Mouse (Mus musculus) adrenal gland, postnatal 10 days (tissue): ENCODE results near the gene Scube3. TPM values are rescaled to one million over a fixed set of nuclear protein-coding genes. Genes with fewer than 3 reads are reported as not detected.
A peak's percentile ranks its signal among the peaks of the same experiment; 100 is the strongest.

Source experiments
- DNase-seq: peaks from one replicate; pipeline ENCODE4 v3.0.0; 2021; ENCODE audit warnings: mixed read lengths
- total RNA-seq, 2 experiments: library from RNA; stranded (reverse); gene quantifications; 2 replicates each; pipeline ENCODE4 v1.2.3; 2021

Scube3 gene
- total RNA-seq, 2 experiments from 2014 or later: 14.4 to 15.2 TPM

DNA sequence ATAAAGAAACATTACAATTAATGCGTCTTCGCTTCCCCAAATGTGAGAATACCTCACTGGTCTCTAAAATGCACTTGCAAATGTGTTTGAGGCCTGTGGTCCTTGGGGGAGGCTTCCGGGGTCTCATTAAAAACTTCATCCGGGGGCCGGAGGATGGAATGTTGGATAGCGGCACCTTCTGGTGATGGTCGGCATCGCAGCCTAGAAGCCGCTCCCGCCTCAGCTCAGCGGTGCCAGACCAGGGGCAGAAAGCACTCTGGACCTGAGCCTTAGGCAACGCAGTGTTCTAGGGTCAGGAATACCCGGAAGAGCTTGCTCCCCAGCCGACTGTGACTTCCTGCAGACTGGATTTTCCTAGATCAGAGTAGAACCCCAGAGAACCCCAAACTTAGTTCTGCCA lies 8.7 kb upstream of the Scube3 start:
- peak; percentile 80 for DNase-seq

DNA sequence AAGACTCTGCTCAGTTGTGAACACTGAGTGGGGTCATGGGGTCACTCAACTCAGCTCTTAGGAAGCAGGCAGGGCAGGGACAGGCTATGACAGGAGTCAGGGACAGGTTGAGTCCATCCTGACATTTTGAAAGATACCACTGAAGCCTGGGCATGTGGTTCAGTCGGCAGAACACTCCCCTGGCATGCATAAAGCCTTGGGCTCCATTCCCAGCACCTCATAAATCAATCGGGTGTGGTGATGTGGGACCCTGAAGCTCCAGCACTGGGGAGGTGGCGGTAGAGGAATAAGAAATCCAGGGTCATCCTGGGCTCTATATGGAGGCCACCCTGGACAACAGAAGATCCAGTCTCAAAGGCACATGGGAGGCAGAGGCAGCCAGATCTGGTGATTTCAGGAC lies 6.4 kb upstream of the Scube3 start:
- peak; percentile 80 for DNase-seq

DNA sequence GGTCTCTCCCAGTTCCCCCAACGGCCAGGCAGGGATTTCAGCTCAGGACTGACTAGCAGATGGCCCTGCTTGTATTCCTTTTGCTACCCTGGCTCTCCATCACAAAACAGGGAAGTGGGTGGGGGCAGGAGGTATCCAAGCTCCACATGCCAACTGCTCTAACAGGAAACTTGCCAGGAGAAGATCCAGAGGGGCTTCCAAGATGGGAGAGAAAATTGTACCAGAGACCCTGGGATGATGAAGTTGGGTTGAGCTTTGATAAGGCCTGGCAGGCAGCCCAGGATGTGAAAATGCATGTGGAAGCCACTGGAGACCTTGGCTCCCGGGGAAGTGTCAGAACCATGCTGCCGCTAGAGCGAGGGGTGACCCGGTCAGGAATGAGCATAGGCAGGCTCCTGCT lies 5.7 kb upstream of the Scube3 start:
- DNase-seq: peak; percentile 64

DNA sequence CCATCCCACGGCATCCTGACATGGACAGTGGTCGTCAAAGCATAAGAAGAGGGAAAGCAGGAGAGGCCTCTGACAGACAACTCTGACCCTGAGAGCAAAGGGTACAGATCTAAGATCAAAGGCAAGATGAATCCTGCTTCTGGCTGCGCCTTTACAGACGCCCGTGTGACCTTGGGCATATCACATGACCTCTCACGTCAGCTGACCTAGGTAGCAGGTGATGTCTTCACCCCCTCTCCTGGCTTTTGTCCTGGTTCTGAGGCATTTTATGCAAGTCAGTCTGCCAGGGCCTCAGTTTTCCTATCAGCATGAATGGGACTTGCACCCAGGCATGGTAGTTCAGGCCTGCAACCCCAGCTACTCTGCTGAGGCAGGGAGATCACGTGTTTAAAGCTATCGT lies 3.9 kb upstream of the Scube3 start:
- no peak for DNase-seq

DNA sequence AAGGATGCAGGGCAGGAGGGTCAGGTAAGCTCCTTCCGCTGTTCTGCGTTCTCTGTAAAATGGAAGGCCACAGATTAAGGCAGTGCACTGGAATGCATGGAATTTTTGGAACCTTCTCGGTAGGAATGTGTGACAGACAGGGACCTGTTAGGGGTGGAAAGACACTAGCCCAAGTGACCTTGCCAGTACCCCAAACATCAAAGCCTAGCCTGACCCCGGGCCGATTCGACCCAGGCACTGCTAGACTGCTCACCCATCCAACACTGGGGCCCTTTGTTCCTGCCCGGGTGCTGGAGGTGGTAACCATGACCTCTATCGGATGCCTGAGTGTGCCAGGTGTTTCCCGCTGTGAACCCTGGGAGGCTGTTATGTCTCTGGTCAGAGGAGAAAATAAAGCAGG lies 3.3 kb upstream of the Scube3 start:
- no peak for DNase-seq

DNA sequence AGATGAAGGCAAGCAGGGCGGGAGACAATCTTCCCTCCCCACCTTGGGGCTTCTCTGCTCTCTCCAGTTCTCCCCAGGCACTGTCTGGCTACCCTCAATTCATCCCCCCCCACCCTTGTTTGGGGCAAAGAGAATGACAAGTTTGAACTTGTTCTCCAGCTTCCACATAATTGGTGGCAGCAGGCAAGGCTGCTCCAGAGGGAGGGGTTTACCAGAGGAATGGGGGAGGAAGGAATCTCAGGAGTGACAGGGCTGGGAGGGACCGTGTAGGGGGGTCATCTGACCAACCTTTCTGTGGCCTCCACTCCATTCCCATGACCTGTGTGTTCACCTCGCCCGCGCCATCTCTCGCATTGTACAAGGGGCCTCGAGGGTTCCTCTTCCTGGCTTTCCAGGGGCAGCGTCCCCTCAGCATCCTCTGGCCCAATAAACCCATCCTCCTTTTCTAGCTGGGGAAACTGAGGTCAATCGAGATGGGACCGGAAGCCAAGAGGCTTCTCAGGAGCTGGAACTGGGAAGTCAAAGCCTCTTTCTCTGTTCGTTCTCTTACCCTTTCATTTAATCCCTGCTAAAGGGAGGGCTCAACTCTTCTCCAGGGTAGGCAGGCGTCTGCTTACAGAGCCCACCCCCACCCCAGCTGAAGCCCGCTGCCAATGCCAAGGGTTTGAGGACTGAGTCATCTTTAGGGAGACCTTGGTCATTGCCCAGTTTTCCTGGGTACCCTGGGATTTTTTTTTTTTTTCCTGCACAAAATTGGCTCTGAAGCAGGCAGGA lies 1.3 kb upstream of the Scube3 start:
- DNase-seq: peak; percentile 52

DNA sequence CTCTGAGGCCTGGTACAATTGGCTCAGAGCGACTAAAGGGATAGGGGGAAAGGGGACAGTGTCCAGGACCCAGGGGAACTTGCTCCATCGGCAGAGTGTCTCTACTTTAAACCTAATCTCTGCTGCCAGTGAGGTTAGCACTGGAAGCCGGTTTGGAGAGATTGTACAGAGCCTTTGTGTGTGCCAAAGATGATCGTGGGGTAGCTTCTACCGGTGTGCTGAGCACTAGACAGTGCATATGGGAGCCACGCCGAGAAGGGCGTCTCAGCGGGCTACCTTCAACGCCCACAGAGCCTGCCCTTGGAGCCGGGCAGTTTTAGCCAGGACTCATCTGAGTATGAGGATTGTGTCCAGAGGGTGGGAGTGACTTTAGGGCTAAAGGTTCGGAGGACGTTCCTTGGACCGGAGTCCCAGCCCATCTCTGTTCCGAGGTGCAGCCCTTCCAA lies 713 bp upstream of the Scube3 start:
- no peak for DNase-seq

DNA sequence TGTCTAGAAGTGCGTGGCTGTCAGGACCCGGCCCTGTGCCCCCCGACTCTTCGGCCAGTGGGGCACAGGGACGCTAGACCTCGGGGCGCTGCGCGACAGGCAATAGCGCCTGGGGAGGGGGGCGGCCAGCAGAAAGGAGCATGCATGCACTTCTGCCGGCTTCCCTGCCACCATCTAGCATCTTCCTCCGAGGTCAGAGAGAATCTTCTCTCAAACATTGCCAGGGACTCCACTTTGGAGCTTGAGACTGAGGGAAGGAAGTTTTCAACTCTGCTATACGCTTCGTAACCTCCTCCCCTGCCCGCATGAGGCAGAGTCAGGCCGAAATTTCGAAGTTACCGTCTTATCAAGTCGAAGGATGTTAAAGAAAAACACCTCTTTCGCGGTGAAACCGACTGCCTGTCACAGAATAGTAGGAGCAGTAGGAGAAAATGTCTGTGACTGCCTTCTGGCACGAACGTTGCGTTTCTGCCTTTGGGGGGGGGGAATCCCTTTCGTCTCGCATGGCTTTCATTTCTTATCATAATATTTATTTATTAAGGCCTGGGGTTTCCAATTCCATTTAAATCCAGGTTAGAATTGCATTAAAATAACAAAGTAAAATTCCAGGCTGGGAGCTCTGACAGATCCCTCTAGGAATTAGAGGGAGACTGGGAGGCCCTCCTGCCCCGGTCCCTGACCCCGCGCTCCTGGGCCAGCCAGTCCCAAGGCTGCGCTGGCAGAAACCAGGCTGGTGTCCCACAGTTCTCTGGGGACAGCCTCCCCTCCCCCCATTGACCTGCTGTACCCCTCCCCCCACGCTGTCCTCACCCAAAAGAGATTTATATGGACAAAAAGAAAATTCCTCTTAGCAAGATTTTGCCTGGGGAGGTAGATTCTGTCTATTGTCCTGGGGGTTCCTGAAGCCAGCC lies 1.0 kb downstream of the Scube3 start:
- peak; percentile 41 for DNase-seq

DNA sequence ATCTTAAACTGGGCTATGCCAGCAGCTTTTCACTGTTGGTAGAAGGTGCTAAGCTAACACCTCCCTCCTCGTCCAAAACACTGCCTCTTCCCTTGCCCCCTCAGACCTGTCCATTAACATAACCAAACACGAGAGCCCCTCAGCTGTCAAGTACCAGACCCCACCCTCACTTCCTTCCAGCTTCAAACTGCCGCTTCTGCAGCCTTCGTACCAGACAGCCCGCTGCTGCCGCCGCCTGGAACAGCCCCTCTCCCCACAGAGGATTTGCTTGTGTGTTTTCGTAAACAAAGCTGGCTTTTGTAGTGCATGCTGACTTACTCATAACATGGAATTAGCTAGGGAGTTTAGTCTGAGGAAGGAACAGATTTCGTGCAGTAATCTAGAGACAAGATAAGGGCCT lies 1.8 kb downstream of the Scube3 start:
- DNase-seq: no peak

DNA sequence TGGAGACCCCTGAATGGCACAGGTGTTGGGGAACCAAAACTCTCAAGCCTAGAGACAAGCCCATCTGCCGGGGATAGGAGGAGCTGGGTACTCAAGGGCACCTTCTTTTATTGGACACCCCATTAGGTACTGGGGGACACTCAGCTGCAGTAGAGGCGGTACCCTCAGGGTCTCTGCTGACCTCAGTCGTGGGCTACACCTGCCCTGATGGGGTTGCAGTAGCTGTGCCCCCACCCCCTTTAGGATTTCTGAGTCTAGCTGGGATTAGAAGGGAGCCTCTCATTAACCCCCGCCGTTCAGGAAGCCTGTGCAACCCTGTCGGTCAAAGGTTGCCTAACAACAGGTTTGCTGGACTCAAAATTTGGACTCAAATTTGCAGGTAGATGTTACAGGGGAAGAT lies 2.3 kb downstream of the Scube3 start:
- DNase-seq: no peak

DNA sequence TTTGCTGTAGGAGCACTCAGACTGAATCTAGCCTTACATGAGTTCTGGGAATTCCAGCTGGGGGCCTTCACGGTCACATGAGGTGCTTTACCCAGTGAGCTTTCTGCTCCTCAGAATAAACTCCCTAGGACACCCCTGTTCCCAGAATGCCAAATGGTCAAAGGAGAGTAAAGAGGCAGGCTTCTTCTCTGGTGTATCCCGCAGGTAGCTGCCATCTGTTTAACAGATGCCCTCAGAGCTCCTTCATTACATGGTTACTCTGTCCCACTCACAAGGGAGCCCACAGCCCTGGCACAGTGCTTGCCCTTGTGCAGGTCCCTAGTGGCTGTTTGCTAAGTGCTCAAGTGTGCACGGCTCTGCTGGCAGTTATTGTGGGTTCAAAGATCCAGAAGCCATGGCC lies 6.3 kb downstream of the Scube3 start:
- no peak for DNase-seq

DNA sequence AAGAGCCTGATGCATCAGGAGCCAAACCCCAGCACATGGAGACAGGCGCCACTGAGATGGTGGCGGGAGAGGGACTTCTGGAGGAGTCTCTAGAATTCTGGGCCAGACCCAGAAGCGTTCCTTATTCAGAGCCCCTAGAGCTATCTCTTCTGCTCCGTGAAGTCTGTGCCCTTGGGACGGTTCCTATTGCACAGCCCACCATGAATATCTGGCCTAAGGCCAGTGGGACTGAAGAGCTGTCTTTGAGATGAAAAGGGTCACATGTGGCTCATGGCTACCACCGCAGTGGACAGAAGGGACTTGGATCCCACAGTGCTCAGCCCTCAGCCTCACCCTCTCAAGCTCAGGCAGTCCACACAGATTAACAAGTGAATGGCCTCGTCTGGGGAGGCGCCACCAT lies 7.8 kb downstream of the Scube3 start:
- DNase-seq: no peak

DNA sequence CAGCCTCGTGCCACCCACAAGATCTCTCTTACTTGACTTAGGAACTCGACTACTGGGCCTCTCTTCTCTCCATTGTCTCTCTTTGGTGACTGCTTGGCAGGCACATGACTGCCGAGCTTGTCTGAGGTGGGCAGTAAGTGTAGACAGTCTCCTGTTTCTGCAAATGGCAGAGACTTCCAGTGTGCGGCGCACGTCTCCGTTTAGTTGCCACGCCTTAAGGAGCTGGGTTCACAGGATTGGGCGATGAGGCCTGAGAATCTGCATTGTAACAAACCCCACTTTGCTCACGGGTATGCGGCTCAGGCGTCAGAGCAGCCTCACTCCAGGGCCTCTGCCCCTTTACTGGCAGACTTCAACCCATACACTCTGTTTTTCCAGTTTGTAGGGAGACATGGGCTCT lies 8.5 kb downstream of the Scube3 start:
- no peak for DNase-seq

DNA sequence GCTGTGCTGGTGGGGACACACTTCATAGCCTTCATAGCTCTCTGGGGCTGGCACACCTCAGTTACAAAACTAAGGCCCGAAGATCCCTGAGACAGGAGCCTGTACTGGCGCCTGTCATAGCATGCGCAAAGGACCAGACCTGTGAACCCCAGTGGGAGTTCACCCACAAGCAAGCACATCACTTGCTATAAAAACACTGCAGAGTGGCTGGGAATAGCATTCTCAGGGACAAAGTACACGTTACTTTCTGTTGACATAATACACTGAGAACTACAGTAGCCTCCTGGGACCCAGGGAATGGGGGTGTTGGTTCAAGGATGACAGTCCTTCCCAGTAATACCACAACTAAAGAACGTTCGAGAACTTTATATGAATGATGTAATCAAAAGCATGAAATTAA lies 11.2 kb downstream of the Scube3 start:
- DNase-seq: no peak

DNA sequence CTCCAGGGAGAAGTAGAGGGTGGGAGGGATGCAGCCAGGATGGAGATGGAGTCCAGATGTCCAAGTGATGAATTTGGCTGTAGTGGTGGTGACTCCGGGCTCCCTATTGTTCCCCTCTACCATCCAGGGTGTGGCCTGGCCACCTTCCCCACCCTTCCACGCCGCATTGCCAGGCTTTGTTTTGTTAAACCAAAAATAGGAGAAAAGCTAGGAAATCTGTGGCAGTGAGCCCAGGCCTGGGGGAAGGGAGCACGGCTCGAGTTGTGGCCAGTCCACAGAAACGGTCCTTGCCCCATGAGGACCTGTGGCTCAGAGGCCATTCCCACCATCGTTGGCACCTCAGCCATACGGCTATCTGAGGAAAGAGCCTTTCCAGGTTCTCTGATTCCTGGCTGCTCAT lies 13.0 kb downstream of the Scube3 start:
- no peak for DNase-seq

DNA sequence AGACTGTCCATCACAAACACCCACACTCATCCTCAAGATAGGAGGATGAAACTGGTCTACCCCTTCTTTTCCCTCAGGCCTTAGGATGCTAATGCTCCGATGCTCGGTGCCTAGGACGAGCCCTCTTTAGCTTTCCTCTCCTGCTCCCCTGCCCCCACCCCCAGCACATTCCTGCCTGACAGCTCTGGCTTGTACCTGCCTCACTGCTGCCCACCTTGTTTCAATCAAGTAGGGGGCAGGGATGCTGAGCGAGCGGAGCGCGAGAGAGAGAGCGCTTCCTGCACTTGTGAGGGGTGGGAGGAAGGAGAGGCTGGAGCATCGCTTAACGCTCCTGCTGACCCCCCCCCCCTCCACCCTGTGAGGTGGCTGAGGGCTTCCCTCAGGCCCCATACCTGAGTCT lies 18.4 kb downstream of the Scube3 start:
- no peak for DNase-seq

DNA sequence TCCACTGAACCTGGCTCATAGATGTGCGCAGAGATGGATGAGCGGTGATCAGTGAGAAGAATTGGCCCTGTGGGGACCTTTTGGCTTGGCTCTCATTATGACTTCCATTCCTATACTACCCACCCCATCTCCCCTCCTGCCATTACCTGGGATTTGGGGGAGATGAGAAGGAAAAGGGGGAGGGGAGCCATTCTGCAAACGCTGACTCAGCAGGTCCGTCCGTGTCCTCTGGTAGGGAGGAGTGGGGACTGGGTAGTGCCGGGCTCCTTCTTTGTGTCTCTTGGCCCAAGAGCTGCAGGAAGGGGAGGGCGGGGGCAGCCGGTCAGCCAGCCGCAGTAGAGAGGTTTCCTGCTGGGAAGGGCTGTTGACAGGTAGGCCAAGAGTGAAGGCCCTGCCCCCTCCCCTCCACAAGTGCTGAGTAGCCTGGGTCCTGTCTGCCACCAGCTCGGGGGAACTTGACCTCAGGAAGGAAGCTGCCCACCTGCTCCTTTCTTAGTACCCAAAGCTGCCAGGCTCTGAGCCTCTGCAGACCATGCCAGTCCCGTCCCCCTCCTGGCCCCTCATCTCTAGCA lies 19.5 kb downstream of the Scube3 start:
- DNase-seq: no peak

DNA sequence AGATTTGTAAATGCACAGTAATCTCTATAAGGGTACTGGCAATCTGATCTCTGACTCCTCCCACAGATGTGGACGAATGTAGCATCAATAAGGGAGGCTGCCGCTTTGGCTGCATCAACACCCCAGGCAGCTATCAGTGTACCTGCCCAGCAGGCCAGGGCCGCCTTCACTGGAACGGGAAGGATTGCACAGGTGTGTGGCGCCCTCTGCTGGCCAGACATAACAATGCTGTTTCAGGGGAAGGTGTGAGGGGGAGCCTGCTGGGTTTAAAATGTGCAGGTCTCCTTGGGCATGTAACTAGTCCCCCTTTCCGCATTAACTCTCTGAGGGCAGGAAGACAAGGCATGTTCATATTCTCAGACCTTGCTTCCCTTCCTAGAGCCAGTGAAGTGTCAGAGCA lies 21.7 kb downstream of the Scube3 start:
- peak; percentile 90 for DNase-seq

DNA sequence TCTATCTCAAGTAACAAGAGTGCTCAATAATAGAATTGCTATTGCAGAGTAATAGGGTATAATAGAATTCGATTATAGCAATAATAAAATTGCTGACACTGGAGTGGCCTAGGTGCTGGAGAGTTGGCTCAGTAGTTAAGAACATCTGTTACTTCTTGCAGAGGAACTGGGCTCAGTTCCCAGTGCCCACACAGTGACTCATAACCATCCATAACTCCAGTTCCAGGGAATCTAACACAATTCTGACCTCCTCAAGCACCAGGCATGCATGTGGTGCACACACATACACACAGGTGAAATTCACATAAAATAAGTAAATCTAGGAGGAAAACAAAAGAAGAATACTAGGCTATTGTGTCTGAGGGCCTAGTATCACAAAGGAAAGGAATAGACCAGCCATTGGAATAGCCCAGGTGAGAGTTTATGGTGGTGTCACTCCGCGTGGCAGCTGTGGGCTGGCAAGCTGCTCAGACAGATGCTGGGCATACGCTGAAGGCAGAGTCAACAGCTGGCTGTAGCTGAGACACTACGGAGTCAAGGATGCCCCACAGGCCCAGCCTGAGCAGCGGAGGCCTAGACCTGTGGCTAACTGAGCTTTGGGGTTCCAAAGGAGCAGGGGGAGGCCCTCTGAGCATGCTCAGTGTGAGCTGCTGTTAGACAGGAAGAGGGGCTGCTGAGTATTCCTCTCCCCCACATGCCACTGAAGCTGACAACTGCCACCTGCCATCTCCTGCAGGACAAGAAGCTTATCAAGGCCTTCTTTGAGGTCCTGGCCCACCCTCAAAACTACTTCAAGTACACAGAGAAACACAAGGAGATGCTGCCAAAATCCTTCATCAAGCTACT lies 28.7 kb downstream of the Scube3 start:
- peak; percentile 54 for DNase-seq

DNA sequence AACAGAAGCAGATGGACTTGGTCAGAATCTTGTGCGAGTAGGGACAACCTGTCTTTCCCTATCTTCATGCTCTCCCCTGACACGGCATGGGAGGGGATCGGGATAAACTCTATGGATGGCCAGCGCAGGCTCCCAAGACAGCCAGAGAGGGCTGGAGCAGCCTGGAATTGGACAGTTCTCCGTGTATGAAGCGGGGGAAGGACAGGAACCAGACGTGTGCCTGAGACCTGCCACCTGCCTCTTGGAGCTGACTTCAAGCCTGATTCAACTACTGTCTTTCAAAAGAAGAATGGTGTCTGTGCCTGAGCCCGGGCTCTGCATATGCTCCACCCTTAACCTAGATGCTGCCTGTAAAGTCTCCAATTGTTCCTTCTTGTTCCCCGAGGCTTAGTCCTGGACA lies 30.7 kb downstream of the Scube3 start:
- DNase-seq: no peak

DNA sequence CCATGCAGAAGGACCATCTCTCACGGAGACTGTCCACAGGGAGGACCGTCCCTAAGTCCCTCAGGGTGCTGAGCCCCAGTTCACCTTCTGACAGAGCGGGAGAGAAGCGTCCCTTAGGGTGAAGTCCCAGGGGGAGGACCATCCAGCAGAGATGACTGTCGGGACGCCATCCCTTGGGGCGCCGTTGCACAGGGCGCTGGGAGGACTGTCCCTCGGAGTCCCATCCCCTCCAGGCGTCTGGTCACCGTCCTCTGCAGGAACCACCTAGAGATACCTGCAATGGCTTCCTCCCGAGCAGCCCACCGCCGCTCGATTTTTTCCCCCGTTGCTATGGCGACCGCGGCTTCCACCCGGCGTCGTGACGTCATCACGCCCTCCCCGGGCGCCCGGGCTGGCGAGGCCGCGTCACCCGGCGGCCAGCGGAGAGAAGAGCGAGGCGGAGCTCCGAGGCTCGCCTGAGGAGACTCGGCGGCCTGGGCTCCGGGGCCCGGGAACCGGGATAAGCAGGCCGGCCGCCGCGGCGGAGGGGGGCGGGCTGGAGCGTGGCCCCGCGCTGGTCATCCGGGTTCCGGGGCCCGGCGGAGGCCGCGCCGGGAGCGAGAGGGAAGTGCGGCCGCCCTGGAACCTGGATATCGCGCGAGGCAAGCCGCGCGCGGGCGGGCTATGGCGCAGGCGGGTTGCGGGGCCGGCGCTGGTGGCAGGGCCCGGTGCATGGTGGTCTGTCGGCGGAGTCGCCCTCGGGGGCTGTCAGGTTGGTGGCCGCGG lies 35.0 kb downstream of the Scube3 start, which contains the start of gene Zfp523:
Gene Zfp523 (plus strand): TSS at position 355 of the 765 bp plus-strand sequence.
- DNase-seq: peak; percentile 93
